Mouse (Mus musculus): ENCODE measurements around the gene Plcxd2.

Gene Plcxd2

GRCm38 (mm10) chr16:45935956-45936483, 74.0 kb downstream of the Plcxd2 start:
- DNase-seq: no peak

- DNase-seq: no peak
Observed at GRCm38 (mm10) chr16:45934721-45935407, 75.2 kb downstream of the Plcxd2 start.

GRCm38 (mm10) chr16:45930308-45930707, 79.7 kb downstream of the Plcxd2 start:
- DNase-seq: no peak

GRCm38 (mm10) chr16:45928090-45928489, 81.9 kb downstream of the Plcxd2 start:
- DNase-seq: no peak

GRCm38 (mm10) chr16:45927601-45928000, 82.4 kb downstream of the Plcxd2 start:
- no peak for DNase-seq

- DNase-seq: no peak
Observed at GRCm38 (mm10) chr16:45926875-45927274, 83.1 kb downstream of the Plcxd2 start.

- DNase-seq: no peak
Observed at GRCm38 (mm10) chr16:45923731-45924424, 86.1 kb downstream of the Plcxd2 start.

- DNase-seq: no peak
Observed at GRCm38 (mm10) chr16:45922546-45923229, 87.3 kb downstream of the Plcxd2 start.

- no peak for DNase-seq
Observed at GRCm38 (mm10) chr16:45919572-45919971, 90.4 kb downstream of the Plcxd2 start.
